Mouse (Mus musculus): Measurements from ENCODE around the gene Smarca5. TPM values are rescaled to one million over a fixed set of nuclear protein-coding genes. Genes with fewer than 3 reads are reported as not detected.

The Smarca5 gene
- polyA plus RNA-seq, 1 experiment from 2014 or later: 57.9 TPM

DNA sequence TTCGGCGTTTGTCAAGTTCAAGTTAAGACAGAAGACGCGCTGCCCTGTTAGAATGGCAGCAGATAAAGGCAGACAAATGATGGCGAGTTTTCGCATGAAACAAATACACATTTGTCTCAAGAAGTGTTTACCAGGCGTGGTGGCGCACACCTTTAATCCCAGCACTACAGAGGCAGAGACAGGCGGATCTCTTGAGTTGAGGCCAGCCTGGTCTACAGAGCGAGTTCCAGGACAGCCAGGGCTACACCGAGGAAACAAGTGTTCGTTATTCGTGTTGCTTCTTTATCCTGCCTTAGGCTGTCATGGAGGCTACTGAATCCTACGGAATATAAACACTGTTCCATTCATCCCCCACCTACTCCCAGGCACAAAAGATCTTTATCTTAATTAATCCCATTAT lies 635 bp upstream of the Smarca5 start:
- no peaks in the 10 kb centered on the region for H3K27me3 ChIP-seq
- WGBS (ENCODE audit: insufficient replicate concordance): 10% methylated on average over 14 of the region's 14 CpGs
- no peaks in the 10 kb centered on the region for H3K9me3 ChIP-seq (replicated peaks)
- peak; percentile 43 for ATAC-seq (ENCODE audit: low read depth)
- H3K4me3 ChIP-seq (replicated peaks): peak overlapping the region; percentile 99
- peak overlapping the region; percentile 97 for H3K9ac ChIP-seq
- peak overlapping the region; percentile 78 for H3K4me2 ChIP-seq
- H3K27ac ChIP-seq: peak overlapping the region; percentile 97
- peaks cover 11% of the 10 kb centered on the region for H3K36me3 ChIP-seq
- peaks cover 23% of the 10 kb centered on the region for H3K4me1 ChIP-seq (replicated peaks)
- no peak for DNase-seq

DNA sequence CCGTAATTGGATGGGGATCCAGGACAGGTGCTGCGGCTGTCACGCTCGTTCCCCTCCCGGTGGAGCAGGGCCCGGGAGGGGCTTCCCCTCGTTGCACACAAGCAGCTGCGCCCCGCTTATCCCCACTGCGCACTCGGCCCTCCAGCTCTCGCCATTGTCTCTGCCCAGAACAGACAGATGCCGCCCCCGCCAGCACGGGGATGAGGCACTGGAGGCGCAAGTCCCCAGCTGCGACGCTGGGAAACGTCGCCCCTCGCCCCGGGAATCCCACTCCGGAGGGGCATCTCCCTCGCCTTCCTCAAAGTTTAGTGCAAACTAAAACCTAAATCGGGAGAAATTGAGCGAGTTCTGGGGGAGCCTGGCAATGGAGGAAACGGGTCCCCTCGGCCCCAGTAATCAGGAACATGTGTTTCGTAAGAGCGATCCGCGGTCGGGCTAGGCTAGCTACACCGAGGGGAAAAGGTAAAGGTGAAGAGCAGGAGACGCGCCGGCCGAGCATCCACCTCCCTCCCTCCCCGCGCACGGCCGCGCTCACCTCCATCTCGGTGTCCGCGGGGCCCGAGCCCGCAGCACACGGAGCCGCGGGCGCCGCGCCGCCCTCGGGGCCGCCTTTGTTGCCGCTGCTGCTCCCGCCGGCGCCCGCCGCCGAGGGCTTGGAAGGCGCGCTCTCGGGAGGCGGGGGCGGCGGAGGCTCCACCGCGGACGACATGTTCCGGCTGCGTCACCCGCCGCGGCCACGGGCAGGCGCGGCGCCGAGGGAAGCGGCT lies 726 bp downstream of the Smarca5 start:
- under 1% methylated on average over 75 of the region's 84 CpGs for WGBS (ENCODE audit: insufficient replicate concordance)
- DNase-seq (peak; percentile 52), ATAC-seq (ENCODE audit: low read depth) (peak; percentile 56)
- Histone ChIP-seq H3K9me3 (replicated peaks) (no peaks in the 10 kb centered on the region), H3K4me3 (replicated peaks) (peak overlapping the region; percentile 99), H3K36me3 (peaks cover 20% of the 10 kb centered on the region), H3K9ac (peak overlapping the region; percentile 97), H3K4me1 (replicated peaks) (peaks cover 23% of the 10 kb centered on the region), H3K27ac (peak overlapping the region; percentile 97), H3K27me3 (no peaks in the 10 kb centered on the region), H3K4me2 (peak overlapping the region; percentile 96)

DNA sequence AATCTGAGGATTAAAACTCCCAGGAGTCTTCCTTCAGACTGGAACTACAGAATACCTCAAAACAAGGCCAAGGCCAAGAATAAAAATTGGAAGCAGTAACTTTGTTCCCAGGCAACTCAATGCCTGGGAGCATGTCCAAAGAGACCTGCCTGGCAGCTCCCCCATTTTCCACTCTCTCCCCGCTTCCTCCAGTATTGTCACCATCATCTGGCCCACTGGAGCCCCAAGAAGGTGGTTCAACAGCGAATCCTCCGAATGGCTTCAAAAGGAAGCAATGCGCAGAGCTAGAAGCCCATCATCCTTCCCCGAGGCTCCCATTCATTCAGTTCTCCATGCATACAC lies 1.3 kb downstream of the Smarca5 start:
- Histone ChIP-seq H3K36me3 (peaks cover 24% of the 10 kb centered on the region), H3K4me1 (replicated peaks) (peaks cover 23% of the 10 kb centered on the region), H3K4me2 (peak overlapping the region; percentile 96), H3K27me3 (no peaks in the 10 kb centered on the region), H3K27ac (peak overlapping the region; percentile 97), H3K9ac (peak overlapping the region; percentile 97), H3K4me3 (replicated peaks) (peak overlapping the region; percentile 99), H3K9me3 (replicated peaks) (no peaks in the 10 kb centered on the region)
- WGBS (ENCODE audit: insufficient replicate concordance): 0% methylated on average over 5 of the region's 5 CpGs
- DNase-seq: no peak
- ATAC-seq (ENCODE audit: low read depth): no peak

DNA sequence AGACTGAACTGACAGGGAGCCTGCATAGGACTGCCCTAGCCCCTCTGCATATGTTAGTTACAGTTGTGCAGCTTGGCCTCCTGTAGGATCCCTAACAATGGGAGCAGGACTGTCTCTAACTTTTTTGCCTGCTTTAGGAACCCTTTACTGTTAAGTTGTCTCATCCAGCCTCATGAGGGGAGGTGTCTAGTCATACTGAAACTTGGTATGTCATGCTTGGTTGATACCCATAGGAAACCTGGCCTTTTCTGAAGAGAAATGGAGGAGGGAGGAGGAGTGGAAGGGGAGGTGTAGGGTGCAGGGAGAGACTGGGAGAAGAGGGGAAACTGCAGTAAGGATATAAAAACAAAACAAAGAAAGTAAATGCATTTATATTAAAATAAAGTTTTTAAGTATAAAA lies 7.0 kb downstream of the Smarca5 start:
- no peak overlapping the region for H3K9ac ChIP-seq
- no peak for ATAC-seq (ENCODE audit: low read depth)
- H3K4me2 ChIP-seq: no peak overlapping the region
- peaks cover 7% of the 10 kb centered on the region for H3K4me1 ChIP-seq (replicated peaks)
- H3K27me3 ChIP-seq: no peaks in the 10 kb centered on the region
- no peaks in the 10 kb centered on the region for H3K9me3 ChIP-seq (replicated peaks)
- no peak for DNase-seq
- H3K27ac ChIP-seq: no peak overlapping the region
- no peak overlapping the region for H3K4me3 ChIP-seq (replicated peaks)
- H3K36me3 ChIP-seq: peaks cover 65% of the 10 kb centered on the region

DNA sequence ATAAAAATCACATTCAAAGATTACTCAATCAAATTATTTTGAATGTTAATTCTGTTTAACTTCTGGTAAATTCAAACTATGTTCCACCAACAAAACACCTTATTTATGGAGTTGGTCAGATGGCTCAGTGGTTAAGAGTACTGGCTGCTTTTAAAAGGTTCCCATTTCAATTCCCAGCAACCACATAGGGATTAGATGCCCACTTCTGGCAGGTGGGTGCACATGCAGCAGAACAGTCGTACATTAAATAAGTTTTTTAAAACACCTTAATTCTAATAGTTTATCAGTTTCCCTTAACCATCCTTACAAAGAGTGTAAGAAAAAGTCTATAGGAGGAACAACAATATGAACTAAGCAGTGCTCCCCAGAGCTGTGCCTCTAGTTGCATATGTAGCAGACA lies 24.8 kb downstream of the Smarca5 start:
- H3K4me2 ChIP-seq: no peak overlapping the region
- peaks cover 71% of the 10 kb centered on the region for H3K36me3 ChIP-seq
- H3K4me3 ChIP-seq (replicated peaks): no peak overlapping the region
- DNase-seq (no peak), ATAC-seq (ENCODE audit: low read depth) (no peak)
- H3K9ac ChIP-seq: no peak overlapping the region
- H3K27me3 ChIP-seq: no peaks in the 10 kb centered on the region
- H3K9me3 ChIP-seq (replicated peaks): no peaks in the 10 kb centered on the region
- H3K4me1 ChIP-seq (replicated peaks): no peaks in the 10 kb centered on the region
- no peak overlapping the region for H3K27ac ChIP-seq
- 79% methylated on average over 1 of the region's 1 CpGs for WGBS (ENCODE audit: insufficient replicate concordance)

DNA sequence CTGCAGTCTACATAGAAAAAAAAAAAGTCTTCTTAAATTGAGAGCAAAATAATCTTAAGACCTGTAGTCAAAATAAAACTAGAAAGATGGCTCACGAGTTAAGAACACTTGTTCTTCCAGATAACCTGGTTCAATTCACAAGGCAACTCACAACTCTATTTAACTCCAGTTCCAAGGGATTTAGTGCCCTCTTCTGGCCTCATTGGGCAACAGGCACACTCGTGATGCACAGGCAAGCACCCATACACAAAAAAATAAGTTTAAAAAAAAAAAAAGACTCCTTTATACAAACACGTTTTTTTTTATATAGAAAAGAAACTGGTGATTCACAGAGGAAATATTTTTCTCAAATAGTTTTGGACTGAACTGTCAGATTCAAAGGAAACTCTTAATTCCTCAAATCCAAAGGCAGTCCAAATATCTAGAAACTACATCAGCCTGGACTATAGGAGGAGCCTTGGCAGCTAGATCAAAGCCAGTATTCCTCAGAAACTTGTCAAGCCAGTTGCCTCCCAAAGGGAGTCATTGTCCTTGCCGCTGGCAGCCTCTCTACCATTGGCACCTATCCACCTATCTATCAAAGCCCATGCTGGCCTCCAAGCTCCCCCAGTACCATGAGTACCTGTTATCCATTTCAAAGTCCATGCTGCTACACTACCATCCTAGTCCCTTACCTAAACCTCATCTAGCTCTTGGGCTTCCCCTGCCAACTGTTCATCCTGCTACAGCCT lies 28.5 kb downstream of the Smarca5 start:
- H3K4me3 ChIP-seq (replicated peaks): no peak overlapping the region
- ATAC-seq (ENCODE audit: low read depth) (no peak), DNase-seq (no peak)
- WGBS (ENCODE audit: insufficient replicate concordance): 64% methylated on average over 4 of the region's 4 CpGs
- H3K27me3 ChIP-seq: no peaks in the 10 kb centered on the region
- no peaks in the 10 kb centered on the region for H3K4me1 ChIP-seq (replicated peaks)
- H3K4me2 ChIP-seq: no peak overlapping the region
- H3K9me3 ChIP-seq (replicated peaks): no peaks in the 10 kb centered on the region
- H3K9ac ChIP-seq: no peak overlapping the region
- H3K36me3 ChIP-seq: peaks cover 78% of the 10 kb centered on the region
- no peak overlapping the region for H3K27ac ChIP-seq

DNA sequence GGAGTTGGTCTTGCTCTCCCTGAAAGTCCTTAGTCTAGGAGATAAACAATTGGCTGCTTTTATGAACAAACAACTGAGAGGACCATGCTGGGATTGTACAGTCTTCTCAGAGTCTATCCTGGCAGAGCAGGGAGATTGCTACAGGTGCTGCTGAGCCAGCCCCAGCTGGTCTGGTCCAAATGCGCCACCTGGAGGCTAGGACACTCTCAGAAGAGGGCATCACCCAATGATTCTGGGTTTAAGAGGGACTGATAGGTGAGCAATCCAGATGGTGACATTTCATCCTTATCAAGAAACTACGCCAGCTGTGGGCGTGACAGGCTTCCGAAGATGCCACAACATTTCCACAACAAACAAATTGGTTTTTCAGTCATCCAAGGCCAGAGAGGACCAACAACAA lies 51.2 kb downstream of the Smarca5 start:
- H3K9ac ChIP-seq: 0 out of 2 replicates have a peak overlapping the region, but pooled peaks have one; percentile 24
- peak; percentile 79 for DNase-seq
- no peaks in the 10 kb centered on the region for H3K36me3 ChIP-seq
- H3K27me3 ChIP-seq: no peaks in the 10 kb centered on the region
- peak overlapping the region; percentile 17; the same call in 1 of the 2 replicates for H3K4me2 ChIP-seq
- 0 out of 2 replicates have a peak overlapping the region, but pooled peaks have one; percentile 20 for H3K27ac ChIP-seq
- H3K4me3 ChIP-seq (replicated peaks): no peak overlapping the region
- peak; percentile 90 for ATAC-seq (ENCODE audit: low read depth)
- 11% methylated on average over 4 of the region's 4 CpGs for WGBS (ENCODE audit: insufficient replicate concordance)
- H3K4me1 ChIP-seq (replicated peaks): peaks cover 55% of the 10 kb centered on the region
- no peaks in the 10 kb centered on the region for H3K9me3 ChIP-seq (replicated peaks)

DNA sequence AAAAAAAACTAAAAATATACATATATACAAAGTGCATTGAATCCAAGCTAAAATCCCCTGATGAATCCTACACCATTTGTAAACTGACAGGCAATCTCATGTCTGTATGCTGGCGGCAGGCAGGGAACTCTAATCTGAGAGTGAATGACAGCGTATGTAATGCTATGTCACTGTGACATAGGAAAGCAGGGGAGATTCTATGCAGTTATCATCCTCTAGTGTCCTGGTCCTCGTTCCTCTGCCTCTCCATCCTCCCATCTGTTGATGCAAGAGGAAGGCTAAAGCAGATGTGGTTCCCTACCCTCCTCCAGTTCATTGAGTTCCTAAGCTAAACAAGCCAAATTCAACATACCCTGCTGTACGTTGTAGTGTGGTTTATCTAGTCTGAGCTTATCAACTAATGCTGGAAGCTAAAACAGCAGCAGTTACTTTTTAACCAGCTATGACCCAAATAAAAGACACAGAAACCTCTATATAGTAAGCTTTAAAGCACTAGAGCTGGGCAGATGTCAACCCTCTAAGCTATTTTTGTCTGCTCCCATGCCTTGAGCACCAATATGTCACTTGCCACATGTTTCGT lies 55.5 kb downstream of the Smarca5 start:
- DNase-seq: peak; percentile 50

DNA sequence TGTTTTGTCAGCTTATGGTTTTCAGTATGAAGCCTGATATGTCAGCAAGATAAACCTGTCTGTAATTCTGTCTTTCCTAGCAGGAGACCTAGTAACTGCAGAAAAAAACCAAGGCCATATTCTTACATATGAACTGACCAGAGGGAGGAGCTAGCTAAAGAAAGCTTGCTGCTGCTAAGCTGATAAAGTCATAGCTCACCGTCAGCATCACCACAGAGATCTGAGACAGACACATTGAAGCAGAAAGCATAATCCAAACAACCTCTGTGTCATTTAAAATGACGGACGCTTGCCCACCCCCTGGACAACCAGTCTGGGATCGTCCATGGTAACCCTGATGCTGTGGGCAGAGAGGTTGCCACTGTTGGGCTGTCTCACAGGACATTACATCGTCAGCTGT lies 56.7 kb downstream of the Smarca5 start:
- peak overlapping the region; percentile 69 for H3K27ac ChIP-seq
- H3K4me2 ChIP-seq: 0 out of 2 replicates have a peak overlapping the region, but pooled peaks have one; percentile 17

More for the DNA sequence above, 55.5 kb downstream of the Smarca5 start:
- Histone ChIP-seq H3K4me1 (replicated peaks) (peaks cover 64% of the 10 kb centered on the region), H3K9me3 (replicated peaks) (no peaks in the 10 kb centered on the region), H3K27ac (peak overlapping the region; percentile 22), H3K27me3 (no peaks in the 10 kb centered on the region), H3K9ac (0 out of 2 replicates have a peak overlapping the region, but pooled peaks have one; percentile 8), H3K4me2 (0 out of 2 replicates have a peak overlapping the region, but pooled peaks have one; percentile 3), H3K4me3 (replicated peaks) (no peak overlapping the region), H3K36me3 (no peaks in the 10 kb centered on the region)
- 23% methylated on average over 5 of the region's 5 CpGs for WGBS (ENCODE audit: insufficient replicate concordance)
- peak; percentile 80 for ATAC-seq (ENCODE audit: low read depth)

DNA sequence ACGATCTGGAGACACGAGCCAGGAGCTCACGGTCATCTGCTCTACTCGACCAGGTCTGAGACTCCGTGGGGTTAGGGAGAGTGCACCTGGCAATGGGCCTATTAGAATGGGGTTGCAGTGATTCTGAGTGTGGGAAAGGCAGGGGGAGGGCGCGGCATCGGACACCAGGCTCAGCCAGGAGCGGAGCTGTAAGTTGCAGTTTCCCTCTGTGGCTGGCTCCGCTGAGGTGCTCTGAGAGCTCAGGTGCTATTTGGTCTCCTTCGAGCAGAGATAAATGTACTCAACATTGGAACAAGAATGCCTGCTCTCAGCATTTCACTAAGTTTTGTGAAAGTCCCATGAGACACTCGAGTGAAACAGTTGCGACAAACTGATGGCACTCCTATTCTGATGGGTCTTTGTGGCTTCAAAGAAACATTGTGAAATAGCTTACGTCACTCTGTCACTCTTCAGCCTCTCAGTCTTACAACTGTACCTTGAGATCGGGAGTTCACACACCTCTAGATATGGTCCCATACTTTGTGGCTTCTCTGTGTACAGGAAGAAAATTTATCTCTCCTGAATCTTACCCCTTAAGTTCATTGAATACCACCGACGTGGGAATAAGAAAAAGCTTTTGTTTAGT lies 69.9 kb downstream of the Smarca5 start:
- Histone ChIP-seq H3K4me2 (no peak overlapping the region), H3K9me3 (replicated peaks) (no peaks in the 10 kb centered on the region), H3K9ac (no peak overlapping the region), H3K4me1 (replicated peaks) (peaks cover 12% of the 10 kb centered on the region), H3K4me3 (replicated peaks) (no peak overlapping the region), H3K27me3 (no peaks in the 10 kb centered on the region), H3K36me3 (no peaks in the 10 kb centered on the region), H3K27ac (peak overlapping the region; percentile 34; the same call in 1 of the 2 replicates)
- DNase-seq (no peak), ATAC-seq (ENCODE audit: low read depth) (no peak)
- WGBS (ENCODE audit: insufficient replicate concordance): 53% methylated on average over 17 of the region's 17 CpGs

More for the DNA sequence above, 56.7 kb downstream of the Smarca5 start:
- Histone ChIP-seq H3K27me3 (no peaks in the 10 kb centered on the region), H3K4me3 (replicated peaks) (no peak overlapping the region), H3K9me3 (replicated peaks) (no peaks in the 10 kb centered on the region), H3K9ac (no peak overlapping the region), H3K4me1 (replicated peaks) (peaks cover 53% of the 10 kb centered on the region), H3K36me3 (no peaks in the 10 kb centered on the region)
- peak; percentile 44 for DNase-seq
- WGBS (ENCODE audit: insufficient replicate concordance): 44% methylated on average over 5 of the region's 5 CpGs
- ATAC-seq (ENCODE audit: low read depth): peak; percentile 54

DNA sequence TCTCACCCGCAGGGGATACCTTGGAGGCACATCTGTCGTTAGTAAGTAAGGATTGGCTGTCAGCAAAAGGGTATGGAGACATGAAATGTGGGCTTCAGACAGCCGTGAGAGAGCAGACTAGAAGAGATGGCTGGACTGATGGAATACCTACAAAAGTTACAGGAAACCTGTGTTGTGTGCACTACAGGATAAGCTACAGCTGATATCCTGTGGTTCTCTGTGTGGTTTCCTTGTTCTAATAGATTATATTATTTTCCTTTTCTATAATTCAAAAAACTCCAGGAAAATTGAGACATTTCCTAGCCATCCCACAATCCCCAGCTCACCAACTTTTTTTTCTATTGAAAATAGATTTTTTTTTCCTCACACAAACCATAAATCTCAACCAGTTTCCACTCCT lies 75.8 kb downstream of the Smarca5 start:
- ATAC-seq (ENCODE audit: low read depth): no peak
- H3K27me3 ChIP-seq: no peaks in the 10 kb centered on the region
- H3K9ac ChIP-seq: no peak overlapping the region
- no peak overlapping the region for H3K4me2 ChIP-seq
- no peak overlapping the region for H3K27ac ChIP-seq
- no peak overlapping the region for H3K4me3 ChIP-seq (replicated peaks)
- H3K36me3 ChIP-seq: no peaks in the 10 kb centered on the region
- H3K4me1 ChIP-seq (replicated peaks): peaks cover 31% of the 10 kb centered on the region
- no peak for DNase-seq
- WGBS (ENCODE audit: insufficient replicate concordance): 22% methylated on average over 3 of the region's 3 CpGs
- H3K9me3 ChIP-seq (replicated peaks): no peaks in the 10 kb centered on the region

Data from liver, embryonic 13.5 days (tissue).